Mouse (Mus musculus) ovary, adult 2 months (tissue): Measurements from ENCODE around the gene Ube2j2. TPM values are rescaled to one million over a fixed set of nuclear protein-coding genes. Genes with fewer than 3 reads are reported as not detected.

Experiments used
- polyA plus RNA-seq: library from polyadenylated mRNA; depleted of rRNA; stranded (reverse); fragments of >200 nt; gene quantifications from 2 replicates; pipeline ENCODE4 v1.2.3, GENCODE M21; 2012; rRNA removed

Gene Ube2j2
- polyA plus RNA-seq, result 132 and 145 TPM in 2 replicates

DNA sequence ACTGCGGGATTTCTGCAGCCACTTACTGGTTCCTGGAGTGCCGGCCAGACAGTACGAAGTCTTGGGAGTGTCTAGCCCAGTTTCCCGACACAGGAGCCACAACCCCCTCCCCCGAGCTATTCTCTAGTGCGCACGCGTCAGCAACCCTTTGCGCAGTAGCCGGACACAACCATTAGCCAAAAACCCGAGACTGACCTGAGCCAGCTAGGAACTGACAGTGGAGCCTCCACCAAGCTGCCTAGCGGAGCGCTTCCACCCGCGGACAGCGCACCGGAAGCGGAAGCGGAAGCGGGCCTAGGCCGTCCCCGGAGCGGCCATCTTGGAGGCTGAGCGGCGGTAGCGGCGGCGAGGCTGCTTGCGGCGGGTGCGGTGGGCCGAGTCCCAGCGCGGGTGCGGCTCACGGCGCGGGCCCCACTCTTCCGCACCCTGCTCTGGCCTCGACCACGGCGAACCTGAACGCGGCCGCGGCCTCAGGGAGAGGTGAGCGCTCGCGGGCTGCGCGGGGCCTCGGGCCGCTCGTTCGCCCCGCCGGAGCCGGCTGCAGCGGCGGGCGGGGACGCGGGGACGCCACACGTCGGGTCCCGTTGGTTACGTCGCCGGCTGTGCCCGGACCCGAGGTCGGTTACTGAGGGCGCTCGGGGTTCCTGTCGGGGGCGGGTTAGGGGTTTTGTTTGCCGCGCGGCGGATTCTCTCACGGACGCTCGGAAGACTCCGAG is at the start of gene Ube2j2:
TSS of gene Ube2j2 (plus strand) at position 298 of the 716 bp plus-strand sequence.

DNA sequence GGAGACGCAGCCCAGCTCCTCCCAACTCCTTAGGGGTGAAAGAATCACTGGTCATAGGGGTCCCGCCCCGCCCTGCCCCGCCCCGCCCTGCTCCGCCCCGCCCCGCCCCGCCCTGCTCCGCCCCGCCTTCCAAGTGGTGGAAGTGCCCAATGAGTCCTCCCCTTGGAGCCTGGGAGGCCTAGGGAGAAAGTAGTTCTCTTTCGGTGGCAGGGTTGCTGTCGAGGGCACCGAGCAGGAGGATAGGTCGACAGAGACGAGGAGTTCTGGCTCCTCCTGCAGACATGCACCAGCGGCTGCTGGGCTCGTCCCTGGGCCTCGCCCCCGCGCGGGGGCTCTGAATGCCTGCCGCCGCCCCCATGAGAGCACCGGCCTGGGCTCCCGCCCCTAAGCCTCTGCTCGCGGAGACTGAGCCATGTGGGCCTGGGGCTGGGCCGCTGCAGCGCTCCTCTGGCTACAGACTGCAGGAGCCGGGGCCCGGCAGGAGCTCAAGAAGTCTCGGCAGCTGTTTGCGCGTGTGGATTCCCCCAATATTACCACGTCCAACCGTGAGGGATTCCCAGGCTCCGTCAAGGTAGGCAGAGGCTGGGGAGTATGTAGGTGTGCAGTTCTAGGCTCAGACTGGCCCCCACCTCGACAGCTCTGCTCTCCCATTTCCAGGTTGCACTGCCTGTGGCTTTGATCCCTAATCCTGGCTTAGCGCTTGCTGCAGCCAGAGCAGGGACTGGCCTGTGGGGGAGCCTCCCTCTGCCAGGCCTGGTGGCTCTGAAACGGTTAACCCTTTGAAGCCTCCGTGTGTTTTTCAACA is 18.7 kb downstream of the Ube2j2 start, which contains the start of gene C1qtnf12:
TSS of gene C1qtnf12 (plus strand) at position 152 of the 805 bp plus-strand sequence.

DNA sequence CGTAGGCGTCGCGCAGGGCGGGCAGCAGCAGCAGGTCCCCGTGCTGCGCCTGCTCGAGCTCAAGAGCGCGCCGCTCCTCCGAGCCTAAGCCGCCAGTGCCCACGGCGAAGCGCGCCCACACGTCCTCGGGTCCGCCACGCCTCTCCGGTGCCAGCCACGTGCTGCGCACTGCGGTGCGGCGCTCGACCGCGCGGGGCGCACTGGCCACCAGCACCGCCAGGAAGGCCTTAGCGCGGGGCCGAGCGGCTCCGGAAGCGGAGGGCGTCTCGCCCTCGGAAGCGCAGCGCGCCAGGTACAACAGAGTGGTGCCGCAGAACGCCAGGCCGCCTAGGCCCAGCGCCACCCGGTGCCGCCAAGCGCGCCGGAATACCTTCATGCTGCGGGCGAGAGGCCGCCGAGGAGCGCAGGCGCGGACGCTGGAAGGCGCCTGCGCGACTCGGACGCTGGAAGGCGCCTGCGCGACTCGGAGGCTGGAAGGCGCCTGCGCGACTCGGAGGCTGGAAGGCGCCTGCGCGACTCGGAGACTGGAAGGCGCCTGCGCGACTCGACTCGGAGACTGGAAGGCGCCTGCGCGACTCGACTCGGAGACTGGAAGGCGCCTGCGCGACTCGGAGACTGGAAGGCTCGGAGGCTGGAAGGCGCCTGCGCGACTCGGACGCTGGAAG is 48.7 kb downstream of the Ube2j2 start, which contains the start of the genes B3galt6 and Sdf4:
TSS of gene B3galt6 (minus strand) at position 409 of the 665 bp plus-strand sequence.
TSS of gene Sdf4 (plus strand) at position 632 of the 665 bp plus-strand sequence.

Other genes with a start within 250 kb of the Ube2j2 start
- gene Fndc10, start 249.5 kb upstream of the Ube2j2 start, polyA plus RNA-seq, result 119 and 120 TPM in 2 replicates
- gene Ssu72, start 239.0 kb upstream of the Ube2j2 start, polyA plus RNA-seq, result 155 and 186 TPM in 2 replicates
- gene Tmem240, start 209.0 kb upstream of the Ube2j2 start, polyA plus RNA-seq, result 4.8 and 6.1 TPM in 2 replicates
- gene Atad3a, start 182.7 kb upstream of the Ube2j2 start, polyA plus RNA-seq, result 164 and 228 TPM in 2 replicates
- 38.0 and 45.5 TPM in 2 replicates for gene Vwa1, start 169.1 kb upstream of the Ube2j2 start, polyA plus RNA-seq
- gene Tmem88b, start 158.0 kb upstream of the Ube2j2 start, polyA plus RNA-seq, result 0.81 and 0.84 TPM in 2 replicates
- gene Ankrd65, start 153.4 kb upstream of the Ube2j2 start, polyA plus RNA-seq, result 7.0 and 7.3 TPM in 2 replicates
- 47.9 and 50.3 TPM in 2 replicates for gene Mrpl20, start 141.0 kb upstream of the Ube2j2 start, polyA plus RNA-seq
- 79.1 and 80.1 TPM in 2 replicates for gene Ccnl2, start 131.3 kb upstream of the Ube2j2 start, polyA plus RNA-seq
- 206 and 229 TPM in 2 replicates for gene Aurkaip1, start 112.6 kb upstream of the Ube2j2 start, polyA plus RNA-seq
- 550 and 561 TPM in 2 replicates for gene Mxra8, start 104.2 kb upstream of the Ube2j2 start, polyA plus RNA-seq
- 237 and 243 TPM in 2 replicates for gene Dvl1, start 96.4 kb upstream of the Ube2j2 start, polyA plus RNA-seq
- gene Tas1r3, start 80.5 kb upstream of the Ube2j2 start, polyA plus RNA-seq, result 1.3 and 1.4 TPM in 2 replicates
- gene Cptp, start 74.4 kb upstream of the Ube2j2 start, polyA plus RNA-seq, result 43.1 and 47.1 TPM in 2 replicates
- 49.6 and 63.3 TPM in 2 replicates for gene Ints11, start 74.3 kb upstream of the Ube2j2 start, polyA plus RNA-seq
- 142 and 148 TPM in 2 replicates for gene Pusl1, start 52.0 kb upstream of the Ube2j2 start, polyA plus RNA-seq
- gene Acap3, start 52.0 kb upstream of the Ube2j2 start, polyA plus RNA-seq, result 47.6 and 51.6 TPM in 2 replicates
- 68.8 and 73.0 TPM in 2 replicates for gene C1qtnf12, start 18.5 kb downstream of the Ube2j2 start, polyA plus RNA-seq
- 24.3 and 26.5 TPM in 2 replicates for gene B3galt6, start 48.8 kb downstream of the Ube2j2 start, polyA plus RNA-seq
- 48.7 and 65.1 TPM in 2 replicates for gene Sdf4, start 49.0 kb downstream of the Ube2j2 start, polyA plus RNA-seq
- gene Tnfrsf4, start 70.0 kb downstream of the Ube2j2 start, polyA plus RNA-seq, result 3.9 and 6.8 TPM in 2 replicates
- 1.3 and 2.4 TPM in 2 replicates for gene Tnfrsf18, start 82.3 kb downstream of the Ube2j2 start, polyA plus RNA-seq
- 12.9 and 21.0 TPM in 2 replicates for gene Ttll10, start 115.6 kb downstream of the Ube2j2 start, polyA plus RNA-seq
- 41.1 and 43.5 TPM in 2 replicates for gene 9430015G10Rik, start 166.2 kb downstream of the Ube2j2 start, polyA plus RNA-seq
- 2.4 and 3.2 TPM in 2 replicates for gene Rnf223, start 186.7 kb downstream of the Ube2j2 start, polyA plus RNA-seq